Mouse (Mus musculus) limb, embryonic 10.5 days (tissue): ENCODE data around the gene Kcnh8. TPM values are rescaled to one million over a fixed set of nuclear protein-coding genes. Genes with fewer than 3 reads are reported as not detected.

Experiments
- DNase-seq: peaks from one replicate; pipeline ENCODE4 v3.0.0-alpha.2; 2017; ENCODE audit warnings: low spot score
- H3K27ac ChIP-seq: fragments of 300-500 bp; sonication (generic); 2 replicates; pipeline ENCODE4 v1.5.1; 2016; ENCODE audit warnings: mild to moderate bottlenecking
- H3K27me3 ChIP-seq: fragments of 300-500 bp; sonication (generic); 2 replicates; pipeline ENCODE4 v1.6.1; 2016; ENCODE audit warnings: low read depth, mild to moderate bottlenecking; ENCODE audit not compliant: poor library complexity, severe bottlenecking
- H3K36me3 ChIP-seq: fragments of 300-500 bp; sonication (generic); 2 replicates; pipeline ENCODE4 v1.6.1; 2016; ENCODE audit warnings: mild to moderate bottlenecking, moderate library complexity
- H3K4me1 ChIP-seq: fragments of 300-500 bp; sonication (generic); 2 replicates; pipeline ENCODE4 v1.6.1; 2016
- H3K4me3 ChIP-seq: fragments of 300-500 bp; sonication (generic); 2 replicates; pipeline ENCODE4 v1.5.1; 2016; ENCODE audit warnings: mild to moderate bottlenecking, moderate library complexity
- H3K9me3 ChIP-seq: fragments of 300-500 bp; sonication (generic); replicated peaks from 2 replicates; pipeline ENCODE4 v1.6.1; 2016; ENCODE audit warnings: mild to moderate bottlenecking
- WGBS: fragments of 180-500 bp; shearing (Covaris S2); methylation state at CpG from one replicate; pipeline ENCODE4 v1.1.7; 2016; 5-methylcytosine and 5-hydroxymethylcytosine counted together
- polyA plus RNA-seq: library from polyadenylated mRNA; unstranded; fragments of >200 nt; fragmentation: Nextera tagmentation; extraction: Ambion mirVana; gene quantifications from 2 replicates; pipeline ENCODE4 v1.2.1, GENCODE M21; 2016

The Kcnh8 gene
- polyA plus RNA-seq, 1 experiment from 2014 or later: not detected

- Histone ChIP-seq H3K4me1 (no peaks in the 10 kb centered on the region), H3K9me3 (no peaks in the 10 kb centered on the region), H3K4me3 (no peak overlapping the region), H3K27ac (no peak overlapping the region), H3K27me3 (no peaks in the 10 kb centered on the region), H3K36me3 (no peaks in the 10 kb centered on the region)
- 84% methylated on average over 1 of the region's 1 CpGs for WGBS
- no peak for DNase-seq
Observed at GRCm38 (mm10) chr17:52885210-52885609, 282.7 kb downstream of the Kcnh8 start.

DNA sequence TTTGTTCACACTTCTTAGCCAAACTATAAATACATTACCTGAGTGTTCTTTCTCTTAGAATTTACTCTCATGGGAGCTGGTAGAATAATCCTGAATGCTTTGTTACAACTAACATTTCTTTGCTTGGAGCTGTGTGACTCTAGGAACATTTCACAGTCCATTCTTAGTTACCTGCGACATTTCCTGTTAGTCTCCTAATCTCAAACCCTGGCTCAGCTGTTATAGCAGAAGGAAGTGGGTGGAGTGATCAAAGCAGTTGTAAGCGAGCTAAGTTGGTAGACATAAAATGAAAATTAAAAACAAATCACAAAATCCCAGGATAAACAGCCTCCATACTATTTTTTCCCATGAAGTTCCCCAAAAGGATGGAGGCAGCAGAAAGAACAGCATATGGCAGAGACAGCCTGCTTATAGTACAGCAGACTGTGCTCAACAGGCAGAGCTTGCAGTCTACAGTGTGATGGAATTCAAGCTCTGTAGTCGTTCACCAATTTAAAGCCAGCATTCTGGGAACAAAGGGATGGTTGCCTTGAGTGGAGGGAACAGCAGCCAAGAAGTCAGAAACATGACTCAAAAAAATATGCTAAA, 318.1 kb downstream of the Kcnh8 start:
- Histone ChIP-seq H3K4me1 (no peaks in the 10 kb centered on the region), H3K9me3 (no peaks in the 10 kb centered on the region), H3K36me3 (no peaks in the 10 kb centered on the region), H3K4me3 (no peak overlapping the region), H3K27ac (no peak overlapping the region), H3K27me3 (no peaks in the 10 kb centered on the region)
- DNase-seq: no peak
- 77% methylated on average over 3 of the region's 3 CpGs for WGBS

DNA sequence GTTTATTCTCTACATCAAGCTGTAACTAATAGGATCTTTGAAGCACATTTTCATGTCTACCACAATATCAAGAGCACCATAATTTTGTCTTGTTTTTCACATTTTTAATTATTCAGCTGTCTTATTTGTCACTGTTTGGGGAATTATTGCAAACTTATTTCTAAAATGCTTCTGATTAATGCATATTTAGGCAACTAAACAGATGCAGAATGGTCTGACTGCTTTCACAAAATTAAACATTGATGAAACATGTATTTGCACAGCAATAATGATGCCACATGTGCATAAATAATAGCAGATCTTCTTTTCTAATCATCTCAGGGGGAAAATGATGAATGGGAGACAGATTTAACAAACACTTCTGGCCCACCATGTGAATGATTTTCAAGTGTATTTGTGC, 341.5 kb downstream of the Kcnh8 start:
- no peak for DNase-seq
- no peaks in the 10 kb centered on the region for H3K36me3 ChIP-seq
- H3K9me3 ChIP-seq: no peaks in the 10 kb centered on the region
- no peak overlapping the region for H3K4me3 ChIP-seq
- H3K27ac ChIP-seq: no peak overlapping the region
- H3K27me3 ChIP-seq: no peaks in the 10 kb centered on the region
- H3K4me1 ChIP-seq: no peaks in the 10 kb centered on the region

GRCm38 (mm10) chr17:52972735-52973134, 370.2 kb downstream of the Kcnh8 start:
- no peak for DNase-seq
- Histone ChIP-seq H3K4me1 (no peaks in the 10 kb centered on the region), H3K27me3 (no peaks in the 10 kb centered on the region), H3K27ac (no peak overlapping the region), H3K4me3 (no peak overlapping the region), H3K36me3 (no peaks in the 10 kb centered on the region), H3K9me3 (no peaks in the 10 kb centered on the region)
- WGBS: 60% methylated on average over 1 of the region's 1 CpGs

- H3K36me3 ChIP-seq: no peaks in the 10 kb centered on the region
- H3K27ac ChIP-seq: no peak overlapping the region
- H3K27me3 ChIP-seq: no peaks in the 10 kb centered on the region
- no peak overlapping the region for H3K4me3 ChIP-seq
- H3K4me1 ChIP-seq: no peaks in the 10 kb centered on the region
- no peak for DNase-seq
- 93% methylated on average over 4 of the region's 4 CpGs for WGBS
- no peaks in the 10 kb centered on the region for H3K9me3 ChIP-seq
Observed at GRCm38 (mm10) chr17:52980958-52981357, 378.4 kb downstream of the Kcnh8 start.
